Mouse (Mus musculus) frontal cortex, adult (tissue): Measurements from ENCODE around the gene A630076J17Rik.

Source experiments
- ATAC-seq: cut with Nextera tagmentation; 2 replicates; pipeline ENCODE4 v1.9.2; 2017; ENCODE audit warnings: mild to moderate bottlenecking, moderate library complexity, mixed read lengths; ENCODE audit not compliant: low TSS enrichment

The A630076J17Rik gene

GRCm38 (mm10) chr3:107230527-107230926 is at the start of gene A630076J17Rik:
TSS of gene A630076J17Rik (plus strand) at chr3:107230614.
- no peak for ATAC-seq

GRCm38 (mm10) chr3:107180860-107181259 is 49.6 kb upstream of the A630076J17Rik start:
- ATAC-seq, result no peak

- no peak for ATAC-seq
These were observed 47.7 kb upstream of the A630076J17Rik start, which contains the start of gene Kcna10 for GRCm38 (mm10) chr3:107182756-107183155. TSS of gene Kcna10 (plus strand) at chr3:107183056.

- no peak for ATAC-seq
These were observed 47.2 kb upstream of the A630076J17Rik start for GRCm38 (mm10) chr3:107183178-107183577.

- ATAC-seq, result no peak
These were observed 44.8 kb upstream of the A630076J17Rik start for GRCm38 (mm10) chr3:107185597-107185996.

GRCm38 (mm10) chr3:107187022-107187421 is 43.4 kb upstream of the A630076J17Rik start:
- peak; percentile 42 for ATAC-seq

- ATAC-seq, result peak; percentile 77
These were observed 42.1 kb upstream of the A630076J17Rik start for GRCm38 (mm10) chr3:107188226-107188899.

- no peak for ATAC-seq
These were observed 28.9 kb upstream of the A630076J17Rik start for GRCm38 (mm10) chr3:107201310-107202180.

- peak; percentile 60 for ATAC-seq
These were observed 26.0 kb upstream of the A630076J17Rik start for GRCm38 (mm10) chr3:107204413-107204812.

- ATAC-seq, result no peak
These were observed 25.2 kb upstream of the A630076J17Rik start for GRCm38 (mm10) chr3:107205170-107205569.

- 0 out of 2 replicates have a peak, but pooled peaks have one; percentile 42 for ATAC-seq
These were observed 24.4 kb upstream of the A630076J17Rik start for GRCm38 (mm10) chr3:107205994-107206393.

- 0 out of 2 replicates have a peak, but pooled peaks have one; percentile 14 for ATAC-seq
These were observed 23.8 kb upstream of the A630076J17Rik start for GRCm38 (mm10) chr3:107206490-107207150.

GRCm38 (mm10) chr3:107207625-107208253 is 22.7 kb upstream of the A630076J17Rik start:
- no peak for ATAC-seq

GRCm38 (mm10) chr3:107214606-107215005 is 15.8 kb upstream of the A630076J17Rik start:
- ATAC-seq, result peak; percentile 69; the same call in 1 of the 2 replicates

- no peak for ATAC-seq
These were observed 13.9 kb upstream of the A630076J17Rik start for GRCm38 (mm10) chr3:107216400-107217100.

GRCm38 (mm10) chr3:107217101-107217480 is 13.3 kb upstream of the A630076J17Rik start:
- no peak for ATAC-seq

- ATAC-seq, result peak; percentile 87
These were observed 11.8 kb upstream of the A630076J17Rik start for GRCm38 (mm10) chr3:107218572-107218971.

GRCm38 (mm10) chr3:107221608-107222007 is 8.8 kb upstream of the A630076J17Rik start, which contains the start of gene Cym:
TSS of gene Cym (minus strand) at chr3:107221732.
- no peak for ATAC-seq

GRCm38 (mm10) chr3:107223230-107223629 is 7.2 kb upstream of the A630076J17Rik start:
- ATAC-seq, result no peak

- no peak for ATAC-seq
These were observed 4.6 kb upstream of the A630076J17Rik start for GRCm38 (mm10) chr3:107225820-107226219.

- ATAC-seq, result no peak
These were observed 1.2 kb upstream of the A630076J17Rik start for GRCm38 (mm10) chr3:107229221-107229620.
